Mouse (Mus musculus): ENCODE results near the gene Aoc1. TPM values are rescaled to one million over a fixed set of nuclear protein-coding genes. Genes with fewer than 3 reads are reported as not detected.

Aoc1 gene
- polyA plus RNA-seq, 1 experiment from 2014 or later, result not detected

GRCm38 (mm10) chr6:48949596-48949995 lies 76.9 kb downstream of the Aoc1 start:
- Histone ChIP-seq H3K9ac (ENCODE audit: low read length) (no peak overlapping the region), H3K27ac (replicated peaks) (no peak overlapping the region), H3K9me3 (ENCODE audit: control insufficient read depth, low read length) (no peaks in the 10 kb centered on the region), H3K4me2 (replicated peaks; ENCODE audit: low read depth) (no peak overlapping the region), H3K27me3 (ENCODE audit: control insufficient read depth, insufficient read depth, low read length) (no peaks in the 10 kb centered on the region), H3K36me3 (ENCODE audit: control insufficient read depth, insufficient read depth, low read length) (no peaks in the 10 kb centered on the region), H3K4me3 (ENCODE audit: low read depth, low read length) (no peak overlapping the region), H3K4me1 (replicated peaks; ENCODE audit: control insufficient read depth, insufficient read depth) (no peaks in the 10 kb centered on the region)
- WGBS, result 67% methylated on average over 2 of the region's 2 CpGs
- TF ChIP-seq EP300 (optimal IDR thresholded peaks at IDR 0.05), result no peak
- no peak for TF ChIP-seq CTCF (IDR thresholded peaks at IDR 0.05; ENCODE audit: low read depth)
- ATAC-seq (ENCODE audit: low FRiP score, low TSS enrichment) (no peak), DNase-seq (ENCODE audit: low spot score) (no peak)

GRCm38 (mm10) chr6:48950676-48951075 lies 78.0 kb downstream of the Aoc1 start:
- WGBS, result 84% methylated on average over 5 of the region's 5 CpGs

GRCm38 (mm10) chr6:48951630-48952029 lies 78.9 kb downstream of the Aoc1 start:
- 80% methylated on average over 6 of the region's 6 CpGs for WGBS
- DNase-seq (ENCODE audit: low spot score) (no peak), ATAC-seq (ENCODE audit: low FRiP score, low TSS enrichment) (no peak)
- no peak overlapping the region for H3K27ac ChIP-seq (replicated peaks)
- no peak overlapping the region for H3K4me3 ChIP-seq (ENCODE audit: low read depth, low read length)
- H3K27me3 ChIP-seq (ENCODE audit: control insufficient read depth, insufficient read depth, low read length), result no peaks in the 10 kb centered on the region
- TF ChIP-seq EP300 (optimal IDR thresholded peaks at IDR 0.05), result no peak
- H3K36me3 ChIP-seq (ENCODE audit: control insufficient read depth, insufficient read depth, low read length), result no peaks in the 10 kb centered on the region
- H3K4me2 ChIP-seq (replicated peaks; ENCODE audit: low read depth), result no peak overlapping the region
- no peaks in the 10 kb centered on the region for H3K4me1 ChIP-seq (replicated peaks; ENCODE audit: control insufficient read depth, insufficient read depth)
- H3K9ac ChIP-seq (ENCODE audit: low read length), result no peak overlapping the region
- H3K9me3 ChIP-seq (ENCODE audit: control insufficient read depth, low read length), result no peaks in the 10 kb centered on the region

More at GRCm38 (mm10) chr6:48950676-48951075, 78.0 kb downstream of the Aoc1 start:
- Histone ChIP-seq H3K9ac (ENCODE audit: low read length) (no peak overlapping the region), H3K9me3 (ENCODE audit: control insufficient read depth, low read length) (no peaks in the 10 kb centered on the region), H3K4me1 (replicated peaks; ENCODE audit: control insufficient read depth, insufficient read depth) (no peaks in the 10 kb centered on the region), H3K4me2 (replicated peaks; ENCODE audit: low read depth) (no peak overlapping the region), H3K27ac (replicated peaks) (no peak overlapping the region), H3K27me3 (ENCODE audit: control insufficient read depth, insufficient read depth, low read length) (no peaks in the 10 kb centered on the region), H3K4me3 (ENCODE audit: low read depth, low read length) (no peak overlapping the region), H3K36me3 (ENCODE audit: control insufficient read depth, insufficient read depth, low read length) (no peaks in the 10 kb centered on the region)
- DNase-seq (ENCODE audit: low spot score), result no peak
- no peak for ATAC-seq (ENCODE audit: low FRiP score, low TSS enrichment)
- no peak for TF ChIP-seq CTCF (IDR thresholded peaks at IDR 0.05; ENCODE audit: low read depth)
- no peak for TF ChIP-seq EP300 (optimal IDR thresholded peaks at IDR 0.05)

GRCm38 (mm10) chr6:48953220-48953619 lies 80.5 kb downstream of the Aoc1 start:
- Histone ChIP-seq H3K27me3 (ENCODE audit: control insufficient read depth, insufficient read depth, low read length) (no peaks in the 10 kb centered on the region), H3K4me1 (replicated peaks; ENCODE audit: control insufficient read depth, insufficient read depth) (no peaks in the 10 kb centered on the region), H3K27ac (replicated peaks) (no peak overlapping the region), H3K36me3 (ENCODE audit: control insufficient read depth, insufficient read depth, low read length) (no peaks in the 10 kb centered on the region), H3K9me3 (ENCODE audit: control insufficient read depth, low read length) (no peaks in the 10 kb centered on the region), H3K4me2 (replicated peaks; ENCODE audit: low read depth) (no peak overlapping the region), H3K9ac (ENCODE audit: low read length) (no peak overlapping the region), H3K4me3 (ENCODE audit: low read depth, low read length) (no peak overlapping the region)
- no peak for DNase-seq (ENCODE audit: low spot score)
- ATAC-seq (ENCODE audit: low FRiP score, low TSS enrichment), result no peak
- TF ChIP-seq CTCF (IDR thresholded peaks at IDR 0.05; ENCODE audit: low read depth) (no peak), EP300 (optimal IDR thresholded peaks at IDR 0.05) (no peak)
- WGBS, result 81% methylated on average over 5 of the region's 5 CpGs

- no peak overlapping the region for H3K4me2 ChIP-seq (replicated peaks; ENCODE audit: low read depth)
- H3K27ac ChIP-seq (replicated peaks), result no peak overlapping the region
- H3K4me1 ChIP-seq (replicated peaks; ENCODE audit: control insufficient read depth, insufficient read depth), result no peaks in the 10 kb centered on the region
- no peaks in the 10 kb centered on the region for H3K9me3 ChIP-seq (ENCODE audit: control insufficient read depth, low read length)
- H3K36me3 ChIP-seq (ENCODE audit: control insufficient read depth, insufficient read depth, low read length), result no peaks in the 10 kb centered on the region
- no peak for ATAC-seq (ENCODE audit: low FRiP score, low TSS enrichment)
- 79% methylated on average over 5 of the region's 5 CpGs for WGBS
- DNase-seq (ENCODE audit: low spot score), result no peak
- no peak overlapping the region for H3K4me3 ChIP-seq (ENCODE audit: low read depth, low read length)
- H3K27me3 ChIP-seq (ENCODE audit: control insufficient read depth, insufficient read depth, low read length), result no peaks in the 10 kb centered on the region
- H3K9ac ChIP-seq (ENCODE audit: low read length), result no peak overlapping the region
- no peak for TF ChIP-seq CTCF (IDR thresholded peaks at IDR 0.05; ENCODE audit: low read depth)
- TF ChIP-seq EP300 (optimal IDR thresholded peaks at IDR 0.05), result no peak
Measured at GRCm38 (mm10) chr6:48954211-48954610, 81.5 kb downstream of the Aoc1 start.

GRCm38 (mm10) chr6:48954946-48955345 lies 82.2 kb downstream of the Aoc1 start:
- H3K27me3 ChIP-seq (ENCODE audit: control insufficient read depth, insufficient read depth, low read length), result no peaks in the 10 kb centered on the region
- ATAC-seq (ENCODE audit: low FRiP score, low TSS enrichment), result no peak
- no peak overlapping the region for H3K9ac ChIP-seq (ENCODE audit: low read length)
- no peak for TF ChIP-seq EP300 (optimal IDR thresholded peaks at IDR 0.05)
- TF ChIP-seq CTCF (IDR thresholded peaks at IDR 0.05; ENCODE audit: low read depth), result peak; percentile 82
- H3K27ac ChIP-seq (replicated peaks), result no peak overlapping the region
- H3K4me2 ChIP-seq (replicated peaks; ENCODE audit: low read depth), result no peak overlapping the region
- peak; percentile 54 for DNase-seq (ENCODE audit: low spot score)
- H3K4me3 ChIP-seq (ENCODE audit: low read depth, low read length), result no peak overlapping the region
- 29% methylated on average over 1 of the region's 1 CpGs for whole genome bisulfite sequencing
- no peaks in the 10 kb centered on the region for H3K9me3 ChIP-seq (ENCODE audit: control insufficient read depth, low read length)
- H3K36me3 ChIP-seq (ENCODE audit: control insufficient read depth, insufficient read depth, low read length), result no peaks in the 10 kb centered on the region
- no peaks in the 10 kb centered on the region for H3K4me1 ChIP-seq (replicated peaks; ENCODE audit: control insufficient read depth, insufficient read depth)
